Mouse (Mus musculus) ES-Bruce4 (cell line): ENCODE measurements around the gene Cga.

Experiments used
- CTCF ChIP-seq: IDR thresholded peaks from one replicate; pipeline ENCODE4 v1.8.1; 2011; ENCODE audit warnings: low read depth, low read length
- POLR2A ChIP-seq: IDR thresholded peaks from one replicate; pipeline ENCODE4 v1.8.1; 2011; ENCODE audit warnings: low read length; ENCODE audit not compliant: insufficient read depth

GRCm38 (mm10) chr4:34850156-34850555 lies 43.4 kb upstream of the Cga start:
- TF ChIP-seq CTCF (no peak), POLR2A (no peak)
